Mouse (Mus musculus) layer of hippocampus, postnatal 25 days (tissue): ENCODE data around the gene Atg4c. TPM values are rescaled to one million over a fixed set of nuclear protein-coding genes. Genes with fewer than 3 reads are reported as not detected.

Experiments used
- DNase-seq, 2 experiments: peaks; one replicate each; pipeline ENCODE4 v3.0.0; 2022; ENCODE audit warnings: mixed read lengths in 2 of 2, low spot score in 1 of 2; ENCODE audit errors: extremely low spot score in 1 of 2
- total RNA-seq, 2 experiments: library from RNA; stranded (reverse); gene quantifications; 2 replicates each; pipeline ENCODE4 v1.2.3; 2021

Gene Atg4c
- total RNA-seq, 2 experiments from 2014 or later = 32.5 to 35.1 TPM

DNA sequence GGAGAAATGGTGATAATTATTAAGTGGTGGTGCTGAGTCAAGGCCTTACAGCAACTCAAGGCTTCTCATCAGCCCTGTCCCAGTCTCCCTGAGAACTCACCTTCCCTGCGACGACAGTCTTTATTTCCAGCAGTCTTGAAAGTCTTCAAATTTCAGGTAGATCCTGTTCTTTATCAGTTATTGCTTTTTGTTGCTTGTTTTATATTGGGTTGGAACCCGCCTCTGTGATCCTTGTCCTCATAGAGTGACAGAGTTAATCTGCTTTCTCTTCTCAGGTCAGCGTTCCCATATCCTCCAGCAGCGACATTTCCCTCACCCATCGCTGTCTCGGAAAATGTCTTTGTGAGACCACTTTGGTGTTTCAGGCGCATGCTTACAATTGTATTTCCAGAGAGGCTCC is 56.1 kb downstream of the Atg4c start:
- no peak for DNase-seq

DNA sequence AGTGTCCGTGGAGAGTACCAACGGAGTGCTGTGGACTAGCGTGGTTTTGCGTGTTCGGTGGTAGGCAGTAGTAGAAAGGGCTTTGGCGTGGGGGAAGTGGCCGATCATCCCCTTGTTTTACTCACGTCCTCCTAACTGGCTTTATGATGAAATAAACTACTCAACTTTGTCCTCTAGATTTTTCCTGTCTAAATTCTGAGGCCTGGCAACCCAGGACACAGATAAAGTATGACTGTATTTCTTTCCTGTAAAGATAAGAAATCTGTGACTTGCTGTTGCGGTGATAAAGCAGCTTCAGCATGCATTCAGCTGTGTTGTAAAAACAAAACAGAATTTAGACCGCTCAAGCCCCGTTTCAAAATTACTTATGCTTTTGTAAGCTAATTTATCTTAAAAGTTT is 59.2 kb downstream of the Atg4c start:
- no peak for DNase-seq

DNA sequence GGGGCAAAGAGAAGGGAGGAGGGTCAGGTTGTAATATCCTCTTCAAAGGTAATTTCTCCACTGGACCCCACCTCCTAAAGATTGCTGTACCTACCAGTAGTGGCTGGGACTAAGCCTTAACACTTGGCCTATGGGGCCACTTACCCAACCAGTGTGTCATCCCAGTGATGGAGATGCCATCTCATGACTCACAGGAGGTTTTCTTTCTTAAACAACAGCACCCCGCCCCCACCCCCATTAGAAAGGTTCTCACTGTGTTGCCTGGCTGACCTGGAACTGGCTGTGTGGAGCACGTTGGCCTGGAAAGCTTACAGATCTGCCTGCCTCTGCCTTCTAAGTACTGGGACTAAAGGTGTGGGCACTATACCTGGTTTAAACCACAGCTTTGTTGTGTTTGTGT is 69.5 kb downstream of the Atg4c start:
- no peak for DNase-seq

DNA sequence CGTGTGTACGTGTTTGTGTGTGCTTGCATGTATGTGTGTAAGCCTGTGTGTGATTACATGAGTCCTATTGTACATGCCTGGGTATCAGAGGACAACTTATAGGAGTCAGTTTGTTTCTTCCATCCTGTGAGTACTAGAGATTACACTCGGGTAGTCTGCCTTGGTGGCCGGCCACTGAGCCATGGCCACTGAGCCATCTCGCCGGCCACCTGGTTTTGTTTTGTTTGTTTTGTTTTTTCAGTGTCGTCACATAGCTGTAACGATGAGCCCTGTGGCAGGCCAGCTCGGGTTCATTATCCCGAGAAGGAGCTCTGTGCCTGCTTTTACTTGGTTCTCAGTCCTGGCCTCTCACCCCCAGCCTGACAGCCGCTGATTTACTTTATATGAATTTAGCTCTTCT is 69.9 kb downstream of the Atg4c start:
- DNase-seq = no peak

DNA sequence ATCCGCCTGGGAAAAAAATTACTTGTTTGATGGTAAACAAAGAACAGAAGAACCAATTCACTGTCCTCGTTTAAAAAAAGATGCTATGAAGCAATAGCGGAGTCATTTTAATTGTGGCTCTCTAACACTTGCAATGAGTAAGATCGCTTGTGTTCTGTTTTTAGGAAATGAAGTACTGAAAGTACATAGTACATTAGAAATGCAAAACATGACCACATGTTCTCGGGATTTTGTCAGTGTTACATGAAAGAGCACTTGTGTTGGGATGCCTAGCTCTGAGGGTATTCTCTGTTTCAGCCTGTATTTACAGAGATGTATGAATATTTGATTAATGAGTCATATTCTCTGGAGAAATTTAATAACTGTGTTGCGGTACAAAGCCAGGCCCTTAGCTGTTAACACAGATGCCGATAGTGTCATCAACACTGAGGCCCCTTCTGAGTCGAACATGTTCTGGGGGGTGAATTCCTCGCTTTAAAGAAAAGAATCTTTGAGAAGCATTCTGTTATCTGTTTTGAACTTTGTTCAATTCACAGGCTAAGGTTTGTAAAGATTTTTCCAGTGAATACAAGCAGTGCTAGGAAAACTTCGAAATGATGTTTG is 73.2 kb downstream of the Atg4c start:
- no peak for DNase-seq

DNA sequence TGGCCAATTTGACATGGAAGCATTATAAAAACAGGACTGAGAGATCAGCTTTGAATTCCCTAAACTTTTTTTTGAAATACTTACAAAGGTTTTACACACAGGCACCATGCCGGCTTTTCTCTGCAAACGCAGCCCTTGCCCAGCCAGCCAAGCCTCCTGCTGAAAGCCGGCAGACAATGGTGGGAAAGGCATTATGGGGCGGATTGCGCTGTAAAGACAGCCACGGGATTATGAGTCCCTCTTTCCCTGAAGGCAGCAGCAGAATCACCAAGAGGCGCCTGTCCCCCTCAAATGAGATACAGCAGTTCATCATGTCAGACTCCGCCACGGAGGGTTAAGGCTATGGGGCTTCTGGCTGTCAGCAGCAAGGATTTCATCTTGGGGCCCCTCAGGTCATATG is 79.1 kb downstream of the Atg4c start:
- no peak for DNase-seq

DNA sequence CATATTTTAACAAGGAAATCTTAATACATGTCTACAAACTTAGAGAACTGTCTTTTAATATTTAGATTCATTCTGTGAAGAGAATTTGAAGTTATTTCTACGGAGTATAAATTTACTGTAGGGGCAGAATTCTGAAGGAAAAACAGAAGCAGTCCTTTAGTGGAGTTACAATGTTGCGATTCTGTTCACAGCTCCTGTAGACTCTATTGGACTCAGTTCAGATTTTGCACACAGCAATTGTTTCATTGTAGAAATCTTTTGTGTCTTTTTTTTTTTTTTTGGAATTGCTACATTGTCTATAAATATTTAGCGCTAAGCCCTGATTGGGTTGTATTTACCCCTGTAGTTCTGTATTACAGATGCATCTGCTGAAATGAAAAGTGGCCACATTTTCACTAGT is 79.7 kb downstream of the Atg4c start:
- no peak for DNase-seq

DNA sequence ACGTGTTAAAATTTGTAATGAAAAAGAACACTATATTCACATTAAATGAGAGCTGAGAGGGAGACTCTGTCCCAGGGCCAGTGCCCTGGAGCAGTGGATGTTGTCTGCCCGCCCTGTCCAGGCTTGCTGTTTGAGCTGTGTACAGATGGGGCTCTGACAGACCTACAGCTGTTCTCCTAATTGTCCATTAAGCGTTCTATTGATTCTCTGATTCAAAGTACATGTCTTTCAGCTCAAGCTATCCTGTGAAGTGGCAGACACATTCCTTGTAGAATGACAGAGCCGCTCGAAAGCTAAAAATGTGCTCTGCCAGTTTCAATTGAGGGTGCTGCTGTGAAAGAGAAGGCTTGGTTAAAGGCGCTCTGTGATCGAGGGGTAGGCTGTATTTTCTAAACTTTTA is 80.2 kb downstream of the Atg4c start:
- no peak for DNase-seq

DNA sequence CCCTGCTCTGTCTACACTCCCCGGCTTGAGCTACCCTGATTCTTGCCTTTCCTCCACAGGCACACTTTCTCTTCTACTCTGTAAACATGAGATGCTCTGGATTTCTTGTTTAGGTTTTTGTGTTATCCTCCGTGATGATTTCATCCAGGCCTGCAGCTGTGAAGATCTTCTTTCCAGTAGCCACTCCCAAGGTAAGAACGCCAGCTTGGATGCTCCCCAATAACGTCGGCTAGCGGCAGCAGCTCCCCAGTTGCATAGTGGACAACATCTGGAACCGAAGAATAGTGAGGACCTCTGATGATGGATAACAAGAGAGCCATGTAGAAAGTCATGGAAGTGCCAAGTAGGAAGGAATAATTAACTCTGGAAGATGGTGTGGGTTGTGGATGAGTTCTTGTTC is 85.1 kb downstream of the Atg4c start:
- DNase-seq = no peak

DNA sequence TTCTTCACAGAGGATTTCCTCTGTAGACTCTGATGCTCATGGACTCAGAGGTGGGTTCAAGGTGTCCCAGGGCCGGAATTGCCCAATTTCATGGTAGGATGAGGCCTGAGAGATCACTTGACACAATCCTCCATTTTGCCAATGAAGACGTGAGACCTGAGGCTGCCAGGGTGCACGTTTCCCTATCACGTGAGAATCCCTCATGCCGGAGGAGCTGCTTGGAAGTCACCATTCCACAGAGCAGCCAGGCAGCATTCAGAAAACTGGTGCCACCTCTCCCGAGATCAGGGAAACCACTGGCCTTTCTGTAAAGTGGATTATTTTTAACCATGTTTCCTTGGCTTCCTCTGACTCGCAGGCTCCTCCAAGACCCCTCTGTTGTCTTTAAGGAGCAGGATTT is 88.0 kb downstream of the Atg4c start:
- DNase-seq = no peak

DNA sequence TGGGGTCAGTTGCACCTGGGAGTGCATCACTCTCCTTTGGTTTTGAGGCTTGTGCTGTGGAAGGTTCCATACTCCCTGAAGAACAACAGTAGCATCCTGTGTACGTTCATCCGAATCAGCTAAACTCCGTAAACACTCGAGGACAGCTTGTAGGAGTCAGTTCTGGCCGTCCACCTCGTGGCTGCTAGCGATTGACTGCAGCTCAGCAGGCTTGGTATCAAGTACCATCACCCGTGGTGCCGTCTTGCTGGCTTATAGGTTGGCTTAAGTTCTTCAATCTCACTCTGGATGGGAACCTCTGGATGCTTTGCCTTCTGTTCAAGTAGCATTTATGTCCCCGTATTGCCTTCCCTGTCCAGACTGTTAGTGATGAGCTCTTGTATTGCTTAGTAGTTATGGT is 95.6 kb downstream of the Atg4c start:
- DNase-seq = no peak

DNA sequence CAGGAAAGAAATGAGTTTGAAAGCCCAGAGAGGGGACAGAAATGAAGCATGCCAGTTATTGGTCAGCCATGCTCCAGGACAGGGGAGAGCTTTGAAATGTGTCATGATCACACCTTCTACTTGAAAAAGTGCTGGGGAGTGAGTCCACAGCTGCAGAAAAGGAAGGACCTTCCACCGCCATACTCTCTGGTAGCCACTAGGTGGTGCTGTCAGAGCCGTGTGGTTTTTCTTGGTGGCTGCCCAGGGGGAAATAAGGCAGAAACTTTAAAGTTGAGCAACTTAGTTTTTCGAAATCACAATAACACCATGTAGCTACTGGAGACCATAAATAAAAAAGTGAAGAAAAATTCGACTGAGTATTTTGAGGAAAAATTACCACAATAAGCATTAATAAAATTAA is 104.9 kb downstream of the Atg4c start:
- DNase-seq = peak in 1 of 2 experiments; percentile 28

DNA sequence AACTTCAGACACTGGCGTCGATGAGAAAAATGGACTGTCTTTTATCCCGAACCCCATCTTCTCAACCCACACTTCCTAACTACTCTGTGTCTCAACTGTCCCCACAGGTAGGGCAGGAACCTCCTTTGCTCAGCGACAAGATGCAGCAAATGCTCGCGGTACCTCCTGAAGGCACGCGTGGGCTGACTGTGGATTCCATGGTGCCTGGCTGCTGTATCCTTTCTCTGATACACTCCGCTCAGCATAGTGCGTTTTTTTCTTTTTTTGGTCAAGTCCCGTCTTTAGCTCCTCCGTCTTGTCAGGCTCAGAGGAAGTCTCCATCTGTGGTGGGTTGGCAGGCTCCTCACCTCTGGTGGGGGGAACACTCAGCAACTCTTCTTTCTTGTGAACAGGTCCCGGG is 111.1 kb downstream of the Atg4c start:
- DNase-seq = no peak

Other genes starting within 250 kb of the Atg4c start
- gene Angptl3, start 163.0 kb upstream of the Atg4c start, total RNA-seq = under 1 TPM in 1 of 2 experiments, not detected in 1; 0.71 TPM
- gene Dock7, start 73.0 kb upstream of the Atg4c start, total RNA-seq = 10 to 100 TPM; 30.7 to 37.4 TPM
- under 1 TPM; 0.27 to 0.63 TPM for gene Gm12689, start 102.0 kb downstream of the Atg4c start, total RNA-seq